Mouse (Mus musculus) ES-E14 (cell line): Measurements from ENCODE around the gene Setd6. TPM values are rescaled to one million over a fixed set of nuclear protein-coding genes. Genes with fewer than 3 reads are reported as not detected.

Experiments
- DNase-seq: peaks from one replicate; pipeline ENCODE4 v3.0.0-alpha.2; 2013; ENCODE audit warnings: low read depth, low spot score
- H3K27ac ChIP-seq: 2 replicates; pipeline ENCODE4 v1.5.1; 2012; ENCODE audit warnings: low read depth, mild to moderate bottlenecking, low read length, moderate library complexity, mixed read lengths; ENCODE audit not compliant: poor library complexity, insufficient read depth, severe bottlenecking
- H3K36me3 ChIP-seq: 2 replicates; pipeline ENCODE4 v1.6.1; 2012; ENCODE audit warnings: mild to moderate bottlenecking, low read length, moderate library complexity, mixed read lengths; ENCODE audit not compliant: control insufficient read depth, poor library complexity, insufficient read depth, severe bottlenecking
- H3K4me1 ChIP-seq, 2 experiments: fragments of 150-350 bp in 1 of 2; sonication (generic) in 1 of 2; 2 replicates each; pipeline ENCODE4 v1.6.1; 2012; ENCODE audit warnings: low read length in 2 of 2, mild to moderate bottlenecking in 1 of 2, mixed read lengths in 1 of 2; ENCODE audit not compliant: control insufficient read depth in 2 of 2, insufficient read depth in 2 of 2, poor library complexity in 1 of 2
- H3K4me3 ChIP-seq, 2 experiments: fragments of 150-350 bp in 1 of 2; sonication (generic) in 1 of 2; 2 replicates each; pipeline ENCODE4 v1.5.1; 2012; ENCODE audit warnings: low read length in 2 of 2, low read depth in 1 of 2, mild to moderate bottlenecking in 1 of 2, mixed read lengths in 1 of 2; ENCODE audit not compliant: insufficient read depth in 1 of 2, poor library complexity in 1 of 2, severe bottlenecking in 1 of 2
- H3K9ac ChIP-seq: 2 replicates; pipeline ENCODE4 v1.6.1; 2012; ENCODE audit warnings: low read depth, mild to moderate bottlenecking, low read length, mixed read lengths; ENCODE audit not compliant: poor library complexity, insufficient read depth, severe bottlenecking
- H3K9me3 ChIP-seq: fragments of 150-350 bp; sonication (generic); 2 replicates; pipeline ENCODE4 v1.6.1; 2012; ENCODE audit warnings: low read depth, mild to moderate bottlenecking, low read length; ENCODE audit not compliant: control insufficient read depth, insufficient read depth
- CHD2 ChIP-seq: IDR thresholded peaks from 2 replicates; pipeline ENCODE4 v1.6.1; 2014; ENCODE audit warnings: mild to moderate bottlenecking, low read depth, low read length, inconsistent platforms
- HCFC1 ChIP-seq: IDR thresholded peaks from 2 replicates; pipeline ENCODE4 v1.6.1; 2012; ENCODE audit warnings: low read length, inconsistent platforms, borderline replicate concordance; ENCODE audit not compliant: insufficient read depth
- MAFK ChIP-seq: IDR thresholded peaks from 2 replicates; pipeline ENCODE4 v1.6.1; 2014; ENCODE audit warnings: mild to moderate bottlenecking, low read depth, low read length, inconsistent platforms; ENCODE audit not compliant: insufficient read depth
- ZC3H11A ChIP-seq: IDR thresholded peaks from 2 replicates; pipeline ENCODE4 v1.6.1; 2012; ENCODE audit warnings: low read depth, mild to moderate bottlenecking, inconsistent platforms, low read length, borderline replicate concordance
- ZNF384 ChIP-seq: IDR thresholded peaks from 2 replicates; pipeline ENCODE4 v1.6.1; 2012; ENCODE audit warnings: low read depth, low read length, inconsistent platforms
- in situ Hi-C, 2 experiments: fragments of 600-800 bp; cut with MboI; formaldehyde crosslinking; loops; one replicate each; pipeline ENCODE4 v1.15.1; 2025; ENCODE audit warnings: low sequenced_read_pairs in 2 of 2, inconsistent platforms in 1 of 2; ENCODE audit not compliant: unreplicated experiment in 2 of 2
- total RNA-seq: library from RNA; depleted of rRNA; stranded (reverse); fragments of 300-350 nt; gene quantifications from 2 replicates; pipeline ENCODE4 v1.2.3, GENCODE M21; 2012

The Setd6 gene
- total RNA-seq, 1 experiment: 61.2 TPM

- Histone ChIP-seq H3K4me1 (peaks cover 3 to 8% of the 10 kb centered on the region in 2 experiments; a peak in 3 of 4 replicates), H3K4me3 (no peak overlapping the region), H3K9me3 (no peaks in the 10 kb centered on the region), H3K27ac (no peak overlapping the region), H3K9ac (no peak overlapping the region), H3K36me3 (no peaks in the 10 kb centered on the region)
- TF ChIP-seq ZNF384 (peak; percentile 53; the same call in 1 of the 2 replicates), HCFC1 (no peak)
- no peak for DNase-seq
- in situ Hi-C loops: loop anchor here in 1 of 2 experiments (5.0 kb wide), 1 partner anchor 96 kb away; no protein-coding TSS in a partner anchor
Observed at GRCm38 (mm10) chr8:95698179-95698578, 17.5 kb upstream of the Setd6 start.

- TF ChIP-seq HCFC1: no peak
- TF ChIP-seq MAFK: 0 out of 2 replicates have a peak, but pooled peaks have one; percentile 15
- no peak for TF ChIP-seq ZNF384
- no peak overlapping the region for H3K27ac ChIP-seq
- H3K9me3 ChIP-seq: no peaks in the 10 kb centered on the region
- in situ Hi-C loops: loop anchor here in 1 of 2 experiments (10.0 kb wide), 1 partner anchor 95 kb away; no protein-coding TSS in a partner anchor
- H3K4me3 ChIP-seq: no peak overlapping the region
- DNase-seq: no peak
- H3K4me1 ChIP-seq: peaks cover 8 to 17% of the 10 kb centered on the region in 2 experiments; a peak in 3 of 4 replicates
- H3K36me3 ChIP-seq: no peaks in the 10 kb centered on the region
- no peak overlapping the region for H3K9ac ChIP-seq
Observed at GRCm38 (mm10) chr8:95700282-95700681, 15.4 kb upstream of the Setd6 start.

GRCm38 (mm10) chr8:95701809-95702208 lies 13.9 kb upstream of the Setd6 start:
- DNase-seq: no peak
- Histone ChIP-seq H3K4me1 (peaks cover 6 to 17% of the 10 kb centered on the region in 2 experiments; a peak in 3 of 4 replicates), H3K36me3 (no peaks in the 10 kb centered on the region), H3K9me3 (no peaks in the 10 kb centered on the region), H3K4me3 (no peak overlapping the region), H3K27ac (no peak overlapping the region), H3K9ac (no peak overlapping the region)
- TF ChIP-seq ZC3H11A (no peak), ZNF384 (no peak), CHD2 (no peak)
- in situ Hi-C loops: loop anchor here in 1 of 2 experiments (10.0 kb wide), 1 partner anchor 97 kb away; no protein-coding TSS in a partner anchor

GRCm38 (mm10) chr8:95702480-95703446 lies 12.9 kb upstream of the Setd6 start:
- Histone ChIP-seq H3K9ac (peak overlapping the region; percentile 47), H3K27ac (no peak overlapping the region), H3K4me1 (peaks cover 5 to 11% of the 10 kb centered on the region in 2 experiments; a peak in 3 of 4 replicates), H3K9me3 (no peaks in the 10 kb centered on the region), H3K36me3 (no peaks in the 10 kb centered on the region), H3K4me3 (peak overlapping the region; percentile 64 to 76)
- TF ChIP-seq HCFC1 (no peak), ZC3H11A (no peak), CHD2 (no peak), MAFK (no peak), ZNF384 (no peak)
- peak; percentile 84 for DNase-seq
- in situ Hi-C loops: loop anchor here in 1 of 2 experiments (10.0 kb wide), 1 partner anchor 98 kb away; no protein-coding TSS in a partner anchor
